Mouse (Mus musculus) lung, postnatal 0 days (tissue): Measurements from ENCODE around the gene Dnajc1. TPM values are rescaled to one million over a fixed set of nuclear protein-coding genes. Genes with fewer than 3 reads are reported as not detected.
A peak's percentile ranks its signal among the peaks of the same experiment; 100 is the strongest.

Experiments
- ATAC-seq: fragments of 200-750 bp; cut with Nextera tagmentation; 2 replicates; pipeline ENCODE4 v1.8.0; 2017; ENCODE audit warnings: moderate library complexity
- DNase-seq: peaks from one replicate; pipeline ENCODE4 v3.0.0-alpha.2; 2016; ENCODE audit warnings: low spot score
- H3K27ac ChIP-seq: fragments of 300-500 bp; sonication (generic); 2 replicates; pipeline ENCODE4 v1.5.1; 2014; ENCODE audit warnings: antibody characterized with exemption, mild to moderate bottlenecking, low read length, mixed read lengths
- H3K27me3 ChIP-seq: fragments of 300-500 bp; sonication (generic); replicated peaks from 2 replicates; pipeline ENCODE4 v1.6.1; 2014; ENCODE audit warnings: low read length, mixed read lengths; ENCODE audit not compliant: insufficient read depth
- H3K36me3 ChIP-seq: fragments of 300-500 bp; sonication (generic); 2 replicates; pipeline ENCODE4 v1.6.1; 2014; ENCODE audit warnings: low read length, mixed read lengths; ENCODE audit not compliant: insufficient read depth
- H3K4me1 ChIP-seq: fragments of 300-500 bp; sonication (generic); 2 replicates; pipeline ENCODE4 v1.6.1; 2014; ENCODE audit warnings: antibody characterized with exemption, low read depth, low read length, mixed read lengths; ENCODE audit not compliant: insufficient read depth
- H3K4me2 ChIP-seq: fragments of 300-500 bp; sonication (generic); replicated peaks from 2 replicates; pipeline ENCODE4 v1.6.1; 2014; ENCODE audit warnings: low read depth, mild to moderate bottlenecking, low read length, moderate library complexity, mixed read lengths
- H3K4me3 ChIP-seq: fragments of 300-500 bp; sonication (generic); 2 replicates; pipeline ENCODE4 v1.5.1; 2014; ENCODE audit warnings: low read depth, low read length
- H3K9ac ChIP-seq: fragments of 300-500 bp; sonication (generic); replicated peaks from 2 replicates; pipeline ENCODE4 v1.6.1; 2014; ENCODE audit warnings: low read depth, mild to moderate bottlenecking
- H3K9me3 ChIP-seq: fragments of 300-500 bp; sonication (generic); 2 replicates; pipeline ENCODE4 v1.6.1; 2016; ENCODE audit warnings: low read length, mixed read lengths
- CTCF ChIP-seq: IDR thresholded peaks from 2 replicates; pipeline ENCODE4 v1.5.1; 2016; ENCODE audit warnings: antibody characterized with exemption, mild to moderate bottlenecking
- EP300 ChIP-seq: IDR thresholded peaks from 2 replicates; pipeline ENCODE4 v1.6.1; 2016; ENCODE audit warnings: antibody characterized with exemption, mild to moderate bottlenecking, control low read depth
- WGBS: fragments of 180-500 bp; shearing (Covaris S2); extraction: QIAGEN DNeasy Blood & Tissue Kit; methylation state at CpG from one replicate; pipeline ENCODE4 v1.1.7; 2014; 5-methylcytosine and 5-hydroxymethylcytosine counted together
- polyA plus RNA-seq: library from polyadenylated mRNA; unstranded; fragments of >200 nt; fragmentation: Nextera tagmentation; extraction: Ambion mirVana; gene quantifications from 2 replicates; pipeline ENCODE4 v1.2.1, GENCODE M21; 2015

Gene Dnajc1
- polyA plus RNA-seq, 1 experiment from 2014 or later: 47.5 TPM

GRCm38 (mm10) chr2:18262298-18262697, 130.3 kb downstream of the Dnajc1 start:
- no peak overlapping the region for H3K4me3 ChIP-seq
- no peak overlapping the region for H3K9ac ChIP-seq
- DNase-seq (no peak), ATAC-seq (no peak)
- H3K9me3 ChIP-seq: no peaks in the 10 kb centered on the region
- WGBS: 21% methylated on average over 1 of the region's 1 CpGs
- TF ChIP-seq CTCF: no peak
- no peak for TF ChIP-seq EP300
- no peak overlapping the region for H3K4me2 ChIP-seq
- H3K4me1 ChIP-seq: no peaks in the 10 kb centered on the region
- H3K27ac ChIP-seq: no peak overlapping the region
- H3K27me3 ChIP-seq: no peaks in the 10 kb centered on the region
- no peaks in the 10 kb centered on the region for H3K36me3 ChIP-seq

- Histone ChIP-seq H3K27ac (no peak overlapping the region), H3K4me3 (no peak overlapping the region), H3K9me3 (no peaks in the 10 kb centered on the region), H3K36me3 (0 out of 2 replicates have a peak, but pooled peaks cover 4% of the 10 kb centered on the region), H3K27me3 (no peaks in the 10 kb centered on the region), H3K4me2 (no peak overlapping the region), H3K9ac (no peak overlapping the region), H3K4me1 (no peaks in the 10 kb centered on the region)
- DNase-seq (no peak), ATAC-seq (no peak)
- 84% methylated on average over 3 of the region's 3 CpGs for WGBS
- no peak for TF ChIP-seq CTCF
- TF ChIP-seq EP300: no peak
Measured at GRCm38 (mm10) chr2:18249224-18249623, 143.4 kb downstream of the Dnajc1 start.

- 93% methylated on average over 5 of the region's 5 CpGs for WGBS
- DNase-seq: peak; percentile 2
- H3K9ac ChIP-seq: no peak overlapping the region
Measured at GRCm38 (mm10) chr2:18235524-18235923, 157.1 kb downstream of the Dnajc1 start.

GRCm38 (mm10) chr2:18232883-18233567, 159.6 kb downstream of the Dnajc1 start:
- Histone ChIP-seq H3K27me3 (no peaks in the 10 kb centered on the region), H3K4me1 (no peaks in the 10 kb centered on the region), H3K36me3 (no peaks in the 10 kb centered on the region), H3K27ac (no peak overlapping the region), H3K9me3 (no peaks in the 10 kb centered on the region), H3K4me2 (no peak overlapping the region), H3K4me3 (no peak overlapping the region), H3K9ac (no peak overlapping the region)
- WGBS: 29% methylated on average over 5 of the region's 5 CpGs
- DNase-seq: peak; percentile 3
- no peak for ATAC-seq
- TF ChIP-seq EP300: no peak
- no peak for TF ChIP-seq CTCF

More at GRCm38 (mm10) chr2:18235524-18235923, 157.1 kb downstream of the Dnajc1 start:
- no peaks in the 10 kb centered on the region for H3K9me3 ChIP-seq
- no peak overlapping the region for H3K4me3 ChIP-seq
- no peaks in the 10 kb centered on the region for H3K27me3 ChIP-seq
- H3K36me3 ChIP-seq: no peaks in the 10 kb centered on the region
- TF ChIP-seq EP300 (no peak), CTCF (no peak)
- no peaks in the 10 kb centered on the region for H3K4me1 ChIP-seq
- no peak for ATAC-seq
- H3K27ac ChIP-seq: no peak overlapping the region
- H3K4me2 ChIP-seq: no peak overlapping the region

- 38% methylated on average over 4 of the region's 4 CpGs for WGBS
- no peak for ATAC-seq
- H3K9me3 ChIP-seq: no peaks in the 10 kb centered on the region
Measured at GRCm38 (mm10) chr2:18231143-18231542, 161.5 kb downstream of the Dnajc1 start.

GRCm38 (mm10) chr2:18229279-18229678, 163.4 kb downstream of the Dnajc1 start:
- Histone ChIP-seq H3K9ac (no peak overlapping the region), H3K9me3 (no peaks in the 10 kb centered on the region), H3K36me3 (no peaks in the 10 kb centered on the region), H3K4me3 (no peak overlapping the region), H3K27ac (no peak overlapping the region), H3K4me2 (no peak overlapping the region), H3K4me1 (no peaks in the 10 kb centered on the region), H3K27me3 (no peaks in the 10 kb centered on the region)
- TF ChIP-seq CTCF: no peak
- TF ChIP-seq EP300: no peak
- 29% methylated on average over 2 of the region's 2 CpGs for WGBS
- ATAC-seq (no peak), DNase-seq (no peak)

More at GRCm38 (mm10) chr2:18231143-18231542, 161.5 kb downstream of the Dnajc1 start:
- DNase-seq: no peak
- Histone ChIP-seq H3K4me3 (no peak overlapping the region), H3K27ac (no peak overlapping the region), H3K36me3 (no peaks in the 10 kb centered on the region), H3K9ac (no peak overlapping the region), H3K27me3 (no peaks in the 10 kb centered on the region), H3K4me2 (no peak overlapping the region), H3K4me1 (no peaks in the 10 kb centered on the region)
- no peak for TF ChIP-seq CTCF
- no peak for TF ChIP-seq EP300
